Mouse (Mus musculus) mature B cell (primary cell): ENCODE data around the gene Klhl5.
"Not testable (repeated sequence)": the region's sequence is repeated elsewhere in the genome, so short reads cannot be mapped to it uniquely, and the experiment has no call there.

Source experiments
- in situ Hi-C: fragments of 300-500 bp; cut with MboI; formaldehyde crosslinking; loops from 2 replicates; pipeline ENCODE4 v1.14.3; 2019

Klhl5 gene

GRCm38 (mm10) chr5:65097457-65097856 is 9.9 kb upstream of the Klhl5 start:
- in situ Hi-C loops: no loop called here

DNA sequence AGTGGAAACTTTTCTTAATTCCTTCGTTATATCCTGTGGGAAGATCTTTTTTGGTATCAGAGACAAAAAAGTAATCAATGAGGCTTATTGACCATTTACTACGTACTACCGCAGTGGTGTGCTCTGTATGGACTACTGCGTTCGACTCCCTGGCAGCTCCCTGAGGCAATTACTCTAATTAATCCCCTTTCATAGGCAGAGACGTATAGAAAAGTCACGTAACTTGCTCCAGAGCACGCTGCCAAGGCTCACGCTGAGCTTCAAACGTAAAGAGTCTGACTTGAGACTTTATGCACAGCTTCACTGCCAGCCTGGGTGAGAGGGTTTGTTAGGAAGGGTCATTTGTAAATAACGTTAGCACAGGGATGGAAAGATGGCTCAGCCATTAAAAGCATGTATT is 7.3 kb upstream of the Klhl5 start:
- in situ Hi-C loops: no loop called here

DNA sequence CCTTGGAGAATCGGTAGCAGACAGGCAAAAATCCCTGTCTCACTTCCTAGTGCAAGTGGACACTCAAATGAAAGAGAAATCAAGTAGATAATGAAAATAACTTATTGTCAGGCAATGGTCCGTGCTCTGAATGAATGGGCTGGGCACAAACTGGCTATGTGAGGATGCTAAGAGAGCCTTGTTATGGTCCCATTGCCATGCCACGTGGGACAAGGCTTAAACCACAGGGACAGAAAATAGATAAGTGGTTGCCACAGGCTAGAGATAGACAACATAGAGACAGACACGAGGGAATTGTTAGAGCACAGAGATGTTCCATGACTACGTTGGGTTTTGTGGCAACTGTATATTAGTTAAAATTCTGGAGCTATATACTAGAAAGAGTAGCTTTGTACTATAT is 6.1 kb upstream of the Klhl5 start:
- in situ Hi-C loops: no loop called here

- in situ Hi-C loops: no loop called here
Observed at GRCm38 (mm10) chr5:65101621-65102020, 5.7 kb upstream of the Klhl5 start.

GRCm38 (mm10) chr5:65102026-65102640 is 5.2 kb upstream of the Klhl5 start:
- in situ Hi-C loops: no loop called here

GRCm38 (mm10) chr5:65102641-65103042 is 4.7 kb upstream of the Klhl5 start:
- in situ Hi-C loops: no loop called here

- in situ Hi-C loops: no loop called here
Observed at GRCm38 (mm10) chr5:65107773-65108432, 564 bp downstream of the Klhl5 start.

GRCm38 (mm10) chr5:65112225-65112624 is 4.9 kb downstream of the Klhl5 start:
- in situ Hi-C loops: not testable (repeated sequence)

DNA sequence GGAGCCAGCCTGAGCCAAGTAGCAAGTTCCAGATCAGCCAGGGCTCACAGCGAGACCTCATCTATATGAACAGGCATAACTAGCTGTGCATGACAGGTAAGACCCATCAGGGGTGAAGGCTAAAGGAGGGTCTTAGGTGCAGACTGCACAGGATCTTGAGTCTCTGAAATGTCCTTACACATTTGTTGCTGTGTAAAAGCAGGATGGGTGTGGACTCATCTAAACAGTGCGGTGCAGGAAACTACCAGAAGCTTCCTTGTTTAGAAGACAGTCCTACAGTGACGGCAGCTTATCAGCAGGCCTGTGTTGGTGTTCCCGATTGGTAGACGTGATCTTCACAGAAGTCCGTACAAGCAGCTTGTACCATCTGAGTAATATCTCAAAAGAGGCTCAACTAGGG is 6.0 kb downstream of the Klhl5 start:
- in situ Hi-C loops: no loop called here

- in situ Hi-C loops: no loop called here
Observed at GRCm38 (mm10) chr5:65116789-65117188, 9.4 kb downstream of the Klhl5 start.

DNA sequence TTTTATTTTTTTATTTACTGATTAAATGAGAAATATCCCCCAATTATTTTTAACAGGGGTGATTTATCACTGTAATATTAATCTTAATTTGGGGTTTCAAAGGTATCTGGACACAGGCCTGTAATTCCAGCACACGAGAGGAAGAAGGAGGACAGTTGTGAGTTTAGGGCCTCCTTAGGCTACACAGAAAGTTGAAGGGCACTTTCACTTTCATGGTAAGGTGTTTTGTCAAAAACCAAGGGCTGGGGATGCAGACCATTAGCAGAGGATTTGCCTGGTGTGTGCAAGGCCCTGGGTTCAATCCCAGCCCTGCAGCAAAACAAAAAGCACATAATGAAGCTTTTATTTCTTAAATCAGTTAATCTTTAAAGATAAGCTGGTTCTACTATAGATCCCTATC is 12.2 kb downstream of the Klhl5 start:
- in situ Hi-C loops: no loop called here

DNA sequence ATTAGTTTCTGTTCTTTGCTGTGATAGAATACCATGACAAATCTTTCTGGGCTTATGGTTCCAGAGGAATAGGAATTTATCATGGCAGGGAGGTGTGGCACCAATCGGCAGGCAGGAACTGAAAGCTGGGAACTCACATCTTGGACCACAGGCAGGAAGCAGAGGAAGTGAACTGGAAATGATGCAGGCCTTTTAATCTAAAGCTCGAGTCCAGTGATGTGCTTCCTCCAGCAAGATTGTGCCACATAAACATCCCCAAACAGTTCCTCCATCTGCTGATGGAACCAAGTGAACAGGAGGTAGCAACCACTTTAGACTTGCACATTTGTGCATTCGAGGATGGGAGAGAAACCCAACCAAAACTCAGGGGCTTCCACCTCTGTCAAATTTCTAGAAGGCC is 12.6 kb downstream of the Klhl5 start:
- in situ Hi-C loops: no loop called here

GRCm38 (mm10) chr5:65122616-65123015 is 15.3 kb downstream of the Klhl5 start:
- in situ Hi-C loops: no loop called here

DNA sequence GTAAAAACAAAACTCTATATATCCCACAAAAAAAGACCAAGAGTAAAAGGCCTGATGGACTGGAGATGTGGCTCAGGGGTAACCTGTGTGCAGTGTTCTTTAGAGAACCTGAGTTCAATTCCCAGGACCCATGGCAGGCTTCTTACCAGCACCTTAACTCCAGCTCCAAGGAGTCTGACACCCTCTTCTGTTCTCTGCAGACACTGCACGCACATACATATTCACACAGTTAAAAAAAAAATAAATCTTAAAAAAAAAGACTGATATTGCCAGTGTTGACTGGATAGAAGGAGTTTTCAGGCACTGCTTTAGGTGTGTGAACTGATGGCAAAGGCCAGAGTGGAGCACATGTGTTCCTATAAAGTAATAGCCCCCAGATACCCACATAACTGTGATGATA is 18.8 kb downstream of the Klhl5 start:
- in situ Hi-C loops: no loop called here

DNA sequence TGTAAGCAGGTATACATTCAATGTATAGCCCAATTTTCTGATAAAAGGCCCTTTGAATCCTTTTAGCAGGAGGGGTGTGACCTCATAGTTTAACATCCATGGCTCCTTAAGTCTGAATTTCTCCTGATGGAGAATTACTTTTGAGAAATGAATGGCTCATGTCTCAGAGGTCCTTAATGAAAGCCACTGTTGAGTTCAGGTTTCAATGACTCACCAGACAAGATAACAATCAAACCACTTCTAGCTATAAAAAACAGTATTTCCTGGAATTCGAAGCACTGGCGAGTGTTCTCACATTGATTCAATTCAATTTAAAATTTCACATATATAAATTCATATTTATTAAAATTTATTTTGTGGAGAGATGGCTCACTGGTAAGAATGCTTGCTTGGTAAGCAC is 21.1 kb downstream of the Klhl5 start:
- in situ Hi-C loops: no loop called here

DNA sequence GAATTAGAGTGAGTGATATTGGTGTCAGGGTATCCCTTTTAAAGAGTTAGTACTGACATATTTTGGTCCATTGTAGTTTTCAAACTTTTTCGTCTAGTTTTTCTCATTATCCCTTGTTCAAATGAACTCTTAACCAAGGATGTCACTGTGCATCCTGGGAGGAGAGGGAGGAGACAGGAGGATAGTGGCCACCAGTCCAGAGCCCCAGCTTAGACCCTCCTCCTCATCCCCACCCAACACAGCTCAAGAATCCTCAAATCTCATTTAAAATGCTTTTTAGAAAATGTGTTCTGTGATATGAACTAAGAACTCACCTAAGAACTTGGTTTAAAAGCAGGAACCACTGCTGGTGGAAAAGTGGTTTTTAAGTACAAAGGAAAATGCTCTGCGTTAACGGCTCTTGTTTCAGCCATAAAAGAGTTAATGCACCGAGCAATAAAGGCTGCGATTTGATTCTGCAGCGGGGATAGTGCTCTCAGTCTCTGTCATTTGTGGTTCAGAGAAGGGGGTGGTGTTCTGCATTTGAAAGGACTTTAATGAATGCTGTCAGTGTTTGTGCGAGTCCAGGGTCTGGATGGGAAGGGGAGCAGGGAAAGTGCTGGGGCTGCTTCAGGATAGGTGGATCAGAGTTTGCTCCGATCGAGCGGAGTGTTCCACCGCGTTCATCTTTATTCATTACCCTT is 23.3 kb downstream of the Klhl5 start:
- in situ Hi-C loops: no loop called here

DNA sequence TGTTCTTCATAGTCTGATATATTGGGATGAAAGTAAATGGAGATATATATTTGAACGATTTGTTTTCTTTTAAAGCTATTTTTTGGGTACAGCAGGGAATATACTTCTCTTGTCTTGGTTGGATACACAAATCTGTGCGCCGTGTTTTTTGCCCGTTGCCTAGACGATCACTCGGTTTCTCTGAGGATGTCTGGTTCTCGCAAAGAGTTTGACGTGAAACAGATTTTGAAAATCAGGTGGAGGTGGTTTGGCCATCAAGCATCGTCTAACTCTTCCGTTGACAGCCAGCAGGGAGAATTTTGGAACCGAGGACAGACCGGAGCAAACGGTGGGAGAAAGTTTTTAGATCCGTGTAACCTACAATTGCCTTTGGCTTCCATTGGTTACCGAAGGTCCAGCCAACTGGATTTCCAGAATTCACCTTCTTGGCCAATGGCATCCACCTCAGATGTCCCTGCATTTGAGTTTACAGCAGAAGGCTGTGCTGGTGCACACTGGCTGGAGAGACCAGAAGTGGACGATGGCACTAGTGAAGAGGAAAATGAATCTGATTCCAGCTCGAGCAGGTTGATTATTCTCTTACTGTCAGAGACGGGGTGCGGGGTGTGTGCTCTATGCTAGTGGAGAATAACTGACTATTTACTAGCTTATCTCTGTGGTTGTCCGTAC is 24.0 kb downstream of the Klhl5 start:
- in situ Hi-C loops: no loop called here

- in situ Hi-C loops: no loop called here
Observed at GRCm38 (mm10) chr5:65136159-65136558, 28.8 kb downstream of the Klhl5 start.

GRCm38 (mm10) chr5:65137073-65137472 is 29.7 kb downstream of the Klhl5 start:
- in situ Hi-C loops: no loop called here

DNA sequence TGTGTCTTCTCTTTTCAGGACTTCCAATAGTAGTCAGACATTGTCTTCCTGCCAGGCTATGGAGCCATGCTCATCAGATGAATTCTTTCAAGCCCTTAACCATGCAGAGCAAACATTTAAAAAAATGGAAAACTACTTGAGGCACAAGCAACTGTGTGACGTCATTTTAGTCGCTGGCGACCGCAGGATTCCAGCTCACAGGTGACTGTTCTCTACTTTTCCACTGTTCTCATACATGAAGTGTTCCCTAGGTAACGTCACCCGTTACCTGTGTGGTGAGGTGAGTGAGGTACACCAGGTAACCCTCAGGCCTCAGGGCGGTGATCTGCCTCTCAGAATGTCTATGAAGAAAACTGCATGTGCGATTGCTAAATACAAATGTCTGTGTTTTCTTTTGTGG is 33.9 kb downstream of the Klhl5 start:
- in situ Hi-C loops: no loop called here

GRCm38 (mm10) chr5:65142247-65142646 is 34.9 kb downstream of the Klhl5 start:
- in situ Hi-C loops: no loop called here

- in situ Hi-C loops: no loop called here
Observed at GRCm38 (mm10) chr5:65145499-65146101, 38.3 kb downstream of the Klhl5 start.
